Mouse (Mus musculus) B cell, adult (primary cell): ENCODE data around the gene Arhgap44. TPM values are rescaled to one million over a fixed set of nuclear protein-coding genes. Genes with fewer than 3 reads are reported as not detected.

Experiments
- total RNA-seq: library from RNA; stranded (reverse); gene quantifications from 4 replicates; pipeline ENCODE4 v1.2.4, GENCODE M21; 2023; ENCODE audit not compliant: inconsistent age

The Arhgap44 gene
- not detected in 4 replicates for total RNA-seq

DNA sequence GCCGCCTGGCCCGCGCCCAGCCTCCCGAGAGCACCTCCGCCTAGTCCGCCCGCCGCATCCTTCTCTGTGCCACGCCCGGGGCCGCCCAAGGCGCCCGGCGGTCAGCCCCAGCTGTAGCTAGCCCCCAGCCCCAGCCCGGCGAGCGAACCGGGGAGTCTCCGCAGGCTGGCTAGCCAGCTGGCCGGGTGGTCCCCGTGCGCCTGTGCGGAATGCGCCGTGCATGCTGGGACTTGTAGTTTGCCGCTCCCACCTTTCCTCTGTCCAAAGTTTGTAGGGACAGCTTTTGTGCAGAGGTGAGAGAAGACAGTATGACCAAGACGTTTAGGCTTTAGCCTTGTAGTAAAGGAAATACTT, at the start of gene Arhgap44:
Gene Arhgap44 (minus strand): TSS at position 195 of the 354 bp plus-strand sequence.

DNA sequence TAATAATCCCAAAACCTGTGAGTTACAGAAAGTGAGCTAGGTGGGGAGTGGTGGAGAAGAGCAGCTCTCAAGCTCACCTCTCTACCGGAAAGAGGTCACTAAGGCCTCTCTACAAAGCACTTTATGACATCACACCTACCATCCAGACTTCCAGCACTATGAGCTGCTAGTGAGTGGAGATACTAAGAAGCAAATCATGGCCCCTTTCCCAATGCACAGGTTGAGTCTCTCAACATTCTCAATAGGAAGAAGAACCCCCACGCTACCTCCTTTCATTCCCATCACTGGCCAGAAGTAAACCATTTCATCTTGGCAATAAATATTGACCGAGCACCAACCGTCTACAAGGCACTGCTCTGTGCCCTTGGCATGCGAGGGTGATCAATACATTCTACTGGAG, 3.0 kb downstream of the Arhgap44 start, which contains the start of gene 1700086D15Rik:
Gene 1700086D15Rik (minus strand): TSS at position 101 of the 400 bp plus-strand sequence.

DNA sequence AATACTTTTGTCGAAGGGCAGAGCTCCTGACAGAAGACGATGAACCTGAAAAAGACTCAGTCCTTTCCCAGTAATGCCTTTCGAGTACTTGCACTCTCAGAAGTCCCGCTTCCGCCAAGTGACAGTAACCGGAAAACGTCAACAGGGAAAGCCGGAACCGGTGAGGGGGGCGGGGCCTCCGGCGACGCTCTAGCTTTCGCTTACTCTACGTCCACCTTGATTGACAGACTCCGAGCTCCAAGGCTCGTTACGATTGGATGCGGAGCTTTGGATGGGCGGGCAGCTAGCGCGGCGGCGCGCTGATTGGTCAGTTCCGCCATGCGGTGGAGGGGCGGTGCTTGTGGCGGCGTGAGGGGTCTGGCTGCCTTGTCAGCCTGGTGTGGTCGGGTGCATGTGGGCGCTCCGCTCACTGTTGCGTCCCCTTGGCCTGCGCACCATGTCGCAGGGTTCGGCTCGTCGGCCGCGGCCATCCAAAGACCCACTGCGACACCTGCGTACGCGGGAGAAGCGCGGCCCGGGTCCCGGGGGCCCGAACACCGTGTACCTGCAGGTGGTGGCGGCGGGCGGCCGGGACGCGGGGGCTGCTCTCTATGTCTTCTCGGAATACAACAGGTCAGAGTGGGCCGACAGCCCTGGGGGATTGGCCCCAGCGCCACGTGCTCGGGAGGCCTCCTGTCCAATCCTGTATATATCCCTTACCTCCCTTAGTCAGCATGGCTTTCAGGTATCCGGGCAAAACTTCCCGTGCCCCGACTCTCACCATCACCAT, 183.9 kb downstream of the Arhgap44 start, which contains the start of gene Elac2:
Gene Elac2 (plus strand): TSS at position 319 of the 769 bp plus-strand sequence.

Other genes with a start within 250 kb of the Arhgap44 start
- 21.7 to 27.0 TPM (median 24.4 TPM) in 4 replicates for gene Elac2, start 183.9 kb downstream of the Arhgap44 start, total RNA-seq
- not detected in 4 replicates for gene 1700086D15Rik, start 3.1 kb downstream of the Arhgap44 start, total RNA-seq
- gene Myocd, start 107.0 kb upstream of the Arhgap44 start, total RNA-seq: not detected in 4 replicates